Mouse (Mus musculus): ENCODE results near the gene Adgra1. TPM values are rescaled to one million over a fixed set of nuclear protein-coding genes. Genes with fewer than 3 reads are reported as not detected.

Gene Adgra1
- polyA plus RNA-seq (2012; rRNA removed) = 0.16 and 0.17 TPM in 2 replicates

DNA sequence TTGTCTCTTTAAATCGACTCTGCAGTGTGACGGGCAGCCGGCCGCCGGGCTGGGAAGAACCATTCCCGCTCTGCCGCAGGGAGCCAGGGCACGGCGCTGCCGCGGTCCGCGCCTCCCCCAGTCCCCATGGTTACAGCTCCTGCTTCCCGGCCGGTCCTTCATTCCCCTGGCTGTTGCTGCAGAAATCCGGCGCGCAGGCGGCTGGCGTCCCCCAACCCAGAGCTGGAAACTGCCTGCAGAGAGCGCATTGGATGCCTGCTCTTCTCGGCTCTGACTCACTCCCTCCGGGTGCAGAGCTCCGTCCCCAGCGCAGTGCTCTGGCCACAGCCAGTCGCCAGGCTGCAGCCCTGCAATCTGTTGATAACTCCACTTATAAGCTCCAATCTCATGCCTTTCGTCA, at the start of gene Adgra1:
Gene Adgra1 (plus strand): TSS at position 139 of the 400 bp plus-strand sequence.
- WGBS = under 1% methylated on average over 27 of the region's 27 CpGs
- peak; percentile 6 for DNase-seq

DNA sequence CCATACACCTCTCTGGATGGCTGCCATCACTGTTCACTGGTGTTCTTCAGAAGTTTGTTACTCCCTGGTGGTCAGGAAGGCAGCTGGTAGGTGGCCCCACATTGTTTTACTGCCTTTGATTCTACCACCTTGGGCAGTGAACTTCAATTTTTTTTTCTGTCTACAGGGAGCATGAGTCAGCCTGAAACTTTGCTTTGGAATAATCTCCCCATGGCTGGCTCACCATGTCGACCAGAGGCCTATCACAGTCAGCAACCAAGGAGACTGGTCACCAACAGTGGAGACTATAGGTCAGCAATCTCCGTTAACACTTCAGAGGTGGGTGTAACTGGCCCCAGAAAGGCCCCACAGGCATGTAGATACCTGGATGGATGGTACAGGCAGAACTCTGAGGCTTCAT, 46.6 kb upstream of the Adgra1 start:
- no peaks in the 10 kb centered on the region for H3K27me3 ChIP-seq (replicated peaks; ENCODE audit: control insufficient read depth, insufficient read depth, low read length)
- no peaks in the 10 kb centered on the region for H3K36me3 ChIP-seq (ENCODE audit: control insufficient read depth, insufficient read depth, low read length)
- no peaks in the 10 kb centered on the region for H3K4me1 ChIP-seq (ENCODE audit: control insufficient read depth, insufficient read depth, low read length)
- no peak for DNase-seq
- no peak overlapping the region for H3K4me3 ChIP-seq (ENCODE audit: insufficient read depth, low read depth, low read length)
- 83% methylated on average over 2 of the region's 2 CpGs for WGBS
- no peak for TF ChIP-seq CTCF (conservative IDR thresholded peaks at IDR 0.05; ENCODE audit: insufficient read depth, insufficient read length, low read depth, low read length)
- no peak for TF ChIP-seq POLR2A (IDR thresholded peaks at IDR 0.05; ENCODE audit: low read depth, low read length)
- no peak overlapping the region for H3K27ac ChIP-seq (ENCODE audit: insufficient read depth, low read depth, low read length)

More for the DNA sequence above, at the start of gene Adgra1:
- H3K4me1 ChIP-seq (ENCODE audit: control insufficient read depth, insufficient read depth, low read length) = no peaks in the 10 kb centered on the region
- H3K4me3 ChIP-seq (ENCODE audit: insufficient read depth, low read depth, low read length) = no peak within 1 kb of the TSS
- H3K27me3 ChIP-seq (replicated peaks; ENCODE audit: control insufficient read depth, insufficient read depth, low read length) = no peaks in the 10 kb centered on the region
- H3K27ac ChIP-seq (ENCODE audit: insufficient read depth, low read depth, low read length) = no peak within 1 kb of the TSS
- TF ChIP-seq CTCF (conservative IDR thresholded peaks at IDR 0.05; ENCODE audit: insufficient read depth, insufficient read length, low read depth, low read length) (no peak), POLR2A (IDR thresholded peaks at IDR 0.05; ENCODE audit: low read depth, low read length) (no peak)
- no peaks in the 10 kb centered on the region for H3K36me3 ChIP-seq (ENCODE audit: control insufficient read depth, insufficient read depth, low read length)

DNA sequence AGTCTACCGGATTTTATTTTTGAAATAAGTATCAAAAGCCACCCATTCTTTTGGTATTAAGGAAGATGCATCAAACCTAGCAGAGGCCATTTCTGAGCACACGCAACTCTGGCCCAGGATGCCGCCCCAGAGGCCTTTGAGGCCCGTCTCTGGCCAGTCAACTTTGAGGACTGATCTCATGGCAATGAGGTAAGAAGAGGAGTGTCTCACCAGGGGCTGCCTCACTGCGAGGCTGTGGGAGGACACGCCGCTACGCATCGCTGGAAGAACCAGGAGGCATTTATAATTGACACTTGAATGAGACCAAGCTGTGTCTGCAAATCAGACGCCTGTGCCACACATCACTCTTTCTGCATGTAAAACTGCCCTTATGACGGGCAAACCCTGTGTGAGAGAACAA, 45.0 kb upstream of the Adgra1 start:
- no peak for DNase-seq
- WGBS = 43% methylated on average over 11 of the region's 11 CpGs
- TF ChIP-seq CTCF (conservative IDR thresholded peaks at IDR 0.05; ENCODE audit: insufficient read depth, insufficient read length, low read depth, low read length) (no peak), POLR2A (IDR thresholded peaks at IDR 0.05; ENCODE audit: low read depth, low read length) (no peak)
- H3K27ac ChIP-seq (ENCODE audit: insufficient read depth, low read depth, low read length) = no peak overlapping the region
- no peak overlapping the region for H3K4me3 ChIP-seq (ENCODE audit: insufficient read depth, low read depth, low read length)
- H3K27me3 ChIP-seq (replicated peaks; ENCODE audit: control insufficient read depth, insufficient read depth, low read length) = no peaks in the 10 kb centered on the region
- no peaks in the 10 kb centered on the region for H3K4me1 ChIP-seq (ENCODE audit: control insufficient read depth, insufficient read depth, low read length)
- no peaks in the 10 kb centered on the region for H3K36me3 ChIP-seq (ENCODE audit: control insufficient read depth, insufficient read depth, low read length)

DNA sequence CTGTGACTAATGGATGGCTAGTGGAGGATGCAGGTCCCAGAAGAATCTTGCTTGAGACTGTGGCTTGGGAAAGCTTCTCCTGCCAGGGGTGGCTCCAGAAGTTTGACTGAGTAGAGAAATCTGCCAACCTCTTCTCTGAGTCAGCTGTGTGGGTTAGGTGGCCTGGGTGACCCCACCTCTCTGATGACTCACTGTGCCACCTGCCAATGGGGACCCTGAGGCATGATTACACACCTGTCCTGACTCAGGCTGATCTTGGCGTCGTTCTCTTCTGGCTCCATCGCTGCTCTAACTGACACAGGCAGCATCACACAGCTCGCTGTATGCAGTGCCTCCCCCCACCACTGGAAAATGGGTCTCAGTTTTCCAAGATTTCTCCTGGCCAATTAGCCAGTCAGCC, 44.3 kb upstream of the Adgra1 start:
- no peak overlapping the region for H3K4me3 ChIP-seq (ENCODE audit: insufficient read depth, low read depth, low read length)
- TF ChIP-seq POLR2A (IDR thresholded peaks at IDR 0.05; ENCODE audit: low read depth, low read length) (no peak), CTCF (conservative IDR thresholded peaks at IDR 0.05; ENCODE audit: insufficient read depth, insufficient read length, low read depth, low read length) (no peak)
- H3K27ac ChIP-seq (ENCODE audit: insufficient read depth, low read depth, low read length) = no peak overlapping the region
- DNase-seq = no peak
- H3K4me1 ChIP-seq (ENCODE audit: control insufficient read depth, insufficient read depth, low read length) = no peaks in the 10 kb centered on the region
- H3K27me3 ChIP-seq (replicated peaks; ENCODE audit: control insufficient read depth, insufficient read depth, low read length) = no peaks in the 10 kb centered on the region
- WGBS = 58% methylated on average over 4 of the region's 4 CpGs
- no peaks in the 10 kb centered on the region for H3K36me3 ChIP-seq (ENCODE audit: control insufficient read depth, insufficient read depth, low read length)

DNA sequence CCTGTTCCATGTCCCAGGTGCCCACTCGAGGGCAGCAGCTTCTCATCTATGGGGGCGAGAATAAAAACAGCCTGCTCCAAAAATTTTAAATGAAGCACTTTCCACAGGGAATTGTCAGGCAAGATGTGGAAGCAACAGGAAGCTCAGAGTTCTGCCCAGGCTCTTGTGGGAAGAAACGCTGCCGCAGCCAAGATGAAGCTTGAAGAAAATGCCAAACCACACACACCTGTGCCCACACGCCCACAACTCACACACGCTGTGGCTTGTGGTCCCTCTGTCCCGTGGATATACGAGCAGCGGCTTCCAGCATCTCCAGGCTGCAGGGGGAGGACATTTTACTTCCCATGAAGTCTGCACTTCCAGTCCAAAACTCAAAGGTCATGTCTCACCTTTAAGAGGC, 42.4 kb upstream of the Adgra1 start:
- no peaks in the 10 kb centered on the region for H3K27me3 ChIP-seq (replicated peaks; ENCODE audit: control insufficient read depth, insufficient read depth, low read length)
- no peaks in the 10 kb centered on the region for H3K36me3 ChIP-seq (ENCODE audit: control insufficient read depth, insufficient read depth, low read length)
- H3K4me1 ChIP-seq (ENCODE audit: control insufficient read depth, insufficient read depth, low read length) = no peaks in the 10 kb centered on the region
- TF ChIP-seq POLR2A (IDR thresholded peaks at IDR 0.05; ENCODE audit: low read depth, low read length) (no peak), CTCF (conservative IDR thresholded peaks at IDR 0.05; ENCODE audit: insufficient read depth, insufficient read length, low read depth, low read length) (no peak)
- DNase-seq = no peak
- no peak overlapping the region for H3K27ac ChIP-seq (ENCODE audit: insufficient read depth, low read depth, low read length)
- WGBS = 68% methylated on average over 9 of the region's 9 CpGs
- H3K4me3 ChIP-seq (ENCODE audit: insufficient read depth, low read depth, low read length) = no peak overlapping the region

DNA sequence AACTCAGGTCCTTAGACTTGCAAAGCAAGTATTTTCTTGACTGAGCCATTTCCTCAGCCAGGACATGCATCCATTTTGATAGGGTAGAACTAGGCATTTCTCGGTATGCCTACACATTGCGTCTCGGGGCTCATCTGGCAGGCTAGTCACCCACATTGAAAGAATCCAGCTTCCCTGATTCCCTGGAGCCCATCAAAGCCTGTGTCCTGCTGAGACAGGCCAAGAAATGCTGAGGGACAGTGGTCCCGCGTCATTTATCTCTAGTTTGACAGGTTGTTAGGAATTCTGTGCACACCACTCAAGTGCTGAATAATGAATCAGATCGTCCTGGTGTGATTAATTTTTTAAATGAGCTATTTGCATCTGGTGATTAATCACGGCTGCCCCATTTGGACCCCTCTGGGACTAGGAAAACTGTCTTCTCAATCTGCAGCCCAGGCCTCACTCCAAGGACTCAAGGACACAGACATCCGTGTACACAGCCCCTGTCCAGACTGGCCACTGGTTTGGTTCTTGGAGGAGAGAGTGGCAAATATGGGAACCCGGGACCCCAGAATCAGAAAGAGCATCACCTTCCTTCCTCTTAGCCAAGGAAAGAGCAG, 38.9 kb upstream of the Adgra1 start:
- Histone ChIP-seq H3K27me3 (replicated peaks; ENCODE audit: control insufficient read depth, insufficient read depth, low read length) (no peaks in the 10 kb centered on the region), H3K36me3 (ENCODE audit: control insufficient read depth, insufficient read depth, low read length) (no peaks in the 10 kb centered on the region), H3K27ac (ENCODE audit: insufficient read depth, low read depth, low read length) (no peak overlapping the region), H3K4me1 (ENCODE audit: control insufficient read depth, insufficient read depth, low read length) (no peaks in the 10 kb centered on the region), H3K4me3 (ENCODE audit: insufficient read depth, low read depth, low read length) (no peak overlapping the region)
- WGBS = 86% methylated on average over 9 of the region's 9 CpGs
- no peak for TF ChIP-seq POLR2A (IDR thresholded peaks at IDR 0.05; ENCODE audit: low read depth, low read length)
- TF ChIP-seq CTCF (conservative IDR thresholded peaks at IDR 0.05; ENCODE audit: insufficient read depth, insufficient read length, low read depth, low read length) = no peak
- no peak for DNase-seq

DNA sequence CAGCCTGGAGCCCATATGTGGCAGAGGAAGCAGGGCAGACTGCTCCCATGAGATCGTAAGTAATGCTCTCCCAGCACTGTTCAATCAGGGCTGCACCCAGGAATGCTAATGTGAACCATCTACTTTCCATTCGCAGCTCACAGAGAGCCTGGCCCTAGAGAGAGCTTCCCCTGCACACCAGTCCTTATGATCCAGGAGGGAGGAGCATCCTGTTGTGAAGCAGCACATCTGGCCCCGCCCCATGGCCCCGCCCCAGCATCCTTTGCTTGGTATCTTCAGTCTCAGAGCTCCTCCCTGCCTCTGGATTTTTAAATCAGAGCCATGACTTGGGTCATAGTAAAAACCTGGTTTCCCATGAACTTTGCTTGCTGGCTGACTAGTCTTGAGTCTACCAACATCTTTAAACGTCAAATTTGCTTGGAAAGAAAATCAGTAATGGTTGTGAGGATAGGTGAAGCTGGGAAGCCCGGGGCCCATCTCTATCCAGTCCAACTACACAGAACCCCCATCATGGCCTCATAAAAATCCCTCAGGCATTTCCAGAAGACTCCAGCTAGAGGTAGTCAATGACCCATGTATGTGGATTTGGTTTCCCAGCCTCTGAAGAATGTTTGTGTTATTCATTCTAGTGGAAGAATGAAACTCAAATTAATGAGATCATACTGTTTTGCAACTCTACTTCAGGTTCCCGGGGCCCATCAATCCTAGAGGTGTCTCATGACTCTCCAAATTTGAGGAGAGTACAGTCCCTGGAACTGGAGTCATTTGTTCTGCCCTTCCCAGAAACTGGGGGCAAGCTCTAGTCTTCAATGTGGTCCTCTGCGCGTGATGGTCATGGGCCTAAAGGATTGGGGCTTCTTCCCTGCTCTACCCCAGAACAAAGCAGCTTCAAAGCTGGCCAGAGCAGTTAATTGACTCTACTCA, 36.5 kb upstream of the Adgra1 start:
- H3K36me3 ChIP-seq (ENCODE audit: control insufficient read depth, insufficient read depth, low read length) = no peaks in the 10 kb centered on the region
- TF ChIP-seq POLR2A (IDR thresholded peaks at IDR 0.05; ENCODE audit: low read depth, low read length) = no peak
- TF ChIP-seq CTCF (conservative IDR thresholded peaks at IDR 0.05; ENCODE audit: insufficient read depth, insufficient read length, low read depth, low read length) = no peak
- H3K27ac ChIP-seq (ENCODE audit: insufficient read depth, low read depth, low read length) = no peak overlapping the region
- H3K4me1 ChIP-seq (ENCODE audit: control insufficient read depth, insufficient read depth, low read length) = no peaks in the 10 kb centered on the region
- no peak overlapping the region for H3K4me3 ChIP-seq (ENCODE audit: insufficient read depth, low read depth, low read length)
- no peak for DNase-seq
- H3K27me3 ChIP-seq (replicated peaks; ENCODE audit: control insufficient read depth, insufficient read depth, low read length) = no peaks in the 10 kb centered on the region
- 32% methylated on average over 9 of the region's 9 CpGs for WGBS
